Mouse (Mus musculus) heart, adult 2 months (tissue): Measurements from ENCODE around the gene Osbp2.

Experiments used
- CTCF ChIP-seq: fragments of 200-600 bp; IDR thresholded peaks from 2 replicates; pipeline ENCODE4 v1.8.1; 2022; ENCODE audit warnings: antibody characterized with exemption, mild to moderate bottlenecking, moderate library complexity
- EP300 ChIP-seq: fragments of 200-500 bp; IDR thresholded peaks from 2 replicates; pipeline ENCODE4 v1.6.1; 2011; ENCODE audit warnings: low read depth, low read length, control low read depth; ENCODE audit not compliant: insufficient read depth
- POLR2A ChIP-seq: fragments of 200-500 bp; IDR thresholded peaks from 2 replicates; pipeline ENCODE4 v1.6.1; 2011; ENCODE audit warnings: mild to moderate bottlenecking, low read depth, low read length, control low read depth; ENCODE audit not compliant: insufficient read depth

GRCm38 (mm10) chr11:3761775-3762501 lies 101.8 kb downstream of the Osbp2 start:
- TF ChIP-seq CTCF (no peak), POLR2A (no peak), EP300 (no peak)
